Mouse (Mus musculus): ENCODE data around the gene Sprr2a2. TPM values are rescaled to one million over a fixed set of nuclear protein-coding genes. Genes with fewer than 3 reads are reported as not detected.
"Not testable (repeated sequence)": the region's sequence is repeated elsewhere in the genome, so short reads cannot be mapped to it uniquely, and the experiment has no call there.

Sprr2a2 gene
- 1 to 10 TPM in 1 of 2 experiments, under 1 TPM in 1; 0.43 to 1.1 TPM for total RNA-seq (2021)
- 5.7 and 5.8 TPM in 2 replicates for polyA plus RNA-seq (2012; rRNA removed)
- long read RNA-seq: 0 reads

DNA sequence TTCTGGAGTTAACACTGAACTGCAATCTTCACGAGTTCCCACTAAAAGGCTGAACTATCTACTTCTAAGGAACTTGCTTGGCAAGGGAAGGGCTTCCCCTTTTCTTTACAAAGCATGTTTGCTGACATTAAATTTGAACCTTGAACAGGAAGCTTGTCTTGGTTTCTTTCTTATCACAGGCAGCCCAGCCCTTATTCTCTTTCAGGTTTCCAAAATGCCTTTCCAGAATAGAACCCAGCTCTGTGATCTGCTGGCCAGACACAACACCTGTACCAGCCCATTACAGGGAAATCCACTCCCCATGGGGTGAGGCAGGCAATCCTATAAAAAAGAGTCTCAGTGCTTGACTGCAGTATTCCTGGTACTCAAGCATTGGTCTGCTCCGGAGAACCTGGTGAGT lies at the start of gene Sprr2a2, which contains the start of gene Sprr2a1:
Gene Sprr2a2, plus strand, starts transcription at position 352 of the 400 bp plus-strand sequence.
Gene Sprr2a1, plus strand, starts transcription at position 231 of the 400 bp plus-strand sequence.
- intact Hi-C loops (cut with DNase I); H3K36me3 ChIP-seq (ENCODE audit: control insufficient read depth, insufficient read depth, low read length); H3K4me3 ChIP-seq; H3K9ac ChIP-seq (ENCODE audit: low read depth, low read length); H3K27ac ChIP-seq; H3K27me3 ChIP-seq (ENCODE audit: control insufficient read depth, insufficient read depth, low read length); DNase-seq; H3K4me1 ChIP-seq (ENCODE audit: control insufficient read depth, insufficient read depth, low read length); H3K79me2 ChIP-seq (replicated peaks; ENCODE audit: control insufficient read depth, insufficient read depth, low read length): not testable (repeated sequence)
- no CpG with 5 or more reads among the region's 2 CpGs for WGBS

DNA sequence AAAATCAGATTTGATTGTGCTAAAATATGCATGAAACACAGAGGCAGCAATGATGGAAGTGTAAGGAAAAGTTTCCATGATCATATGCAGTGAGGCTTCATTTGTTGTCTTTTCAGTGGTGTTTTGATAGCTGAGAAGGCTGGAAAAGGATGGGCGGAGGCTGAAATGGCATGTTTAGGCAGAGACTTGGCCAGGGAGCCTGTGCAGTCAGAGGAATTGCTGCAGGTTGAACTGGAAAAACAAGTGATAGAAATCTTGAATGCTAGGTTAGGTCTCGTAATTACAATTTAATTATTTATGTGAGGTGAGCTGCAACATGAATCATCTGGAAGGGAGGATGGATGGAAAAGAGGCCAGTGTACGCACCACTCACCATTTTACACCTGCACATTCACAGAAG lies 45.9 kb upstream of the Sprr2a2 start:
- H3K27me3 ChIP-seq (ENCODE audit: control insufficient read depth, insufficient read depth, low read length): no peaks in the 10 kb centered on the region
- H3K4me3 ChIP-seq: no peak overlapping the region
- 67% methylated on average over 3 of the region's 3 CpGs for WGBS
- TF ChIP-seq EP300 (IDR thresholded peaks at IDR 0.05; ENCODE audit: insufficient read depth, low read depth, low read length) (no peak), POLR2A (IDR thresholded peaks at IDR 0.05; ENCODE audit: insufficient read depth, low read depth, low read length) (no peak), CTCF (IDR thresholded peaks at IDR 0.05) (no peak)
- intact Hi-C loops (cut with DNase I): no loop called here
- H3K9ac ChIP-seq (ENCODE audit: low read depth, low read length): no peak overlapping the region
- H3K79me2 ChIP-seq (replicated peaks; ENCODE audit: control insufficient read depth, insufficient read depth, low read length): no peaks in the 10 kb centered on the region
- H3K36me3 ChIP-seq (ENCODE audit: control insufficient read depth, insufficient read depth, low read length): no peaks in the 10 kb centered on the region
- no peaks in the 10 kb centered on the region for H3K4me1 ChIP-seq (ENCODE audit: control insufficient read depth, insufficient read depth, low read length)
- H3K27ac ChIP-seq: no peak overlapping the region
- no peak for DNase-seq

DNA sequence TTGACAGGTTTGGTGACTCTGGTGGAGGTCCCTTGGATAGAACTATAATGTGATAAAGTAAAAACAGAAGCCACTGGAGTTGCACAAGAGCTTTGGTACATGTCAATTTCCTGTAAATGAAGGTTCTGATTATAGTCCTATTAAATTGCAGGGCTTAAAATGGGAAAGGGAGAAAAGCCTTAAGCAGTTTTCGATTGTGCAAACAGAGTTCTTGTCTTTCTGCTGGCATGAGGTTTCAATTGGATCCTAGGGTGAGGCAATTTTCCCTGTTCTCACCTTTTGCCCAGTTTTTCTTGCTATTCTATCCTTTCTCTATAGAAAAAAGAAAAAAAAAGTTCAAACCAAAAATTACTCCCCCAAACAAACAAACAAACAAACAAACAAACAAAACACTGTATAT lies 38.8 kb upstream of the Sprr2a2 start:
- no peaks in the 10 kb centered on the region for H3K27me3 ChIP-seq (ENCODE audit: control insufficient read depth, insufficient read depth, low read length)
- TF ChIP-seq POLR2A (IDR thresholded peaks at IDR 0.05; ENCODE audit: insufficient read depth, low read depth, low read length): no peak
- no peak for TF ChIP-seq EP300 (IDR thresholded peaks at IDR 0.05; ENCODE audit: insufficient read depth, low read depth, low read length)
- TF ChIP-seq CTCF (IDR thresholded peaks at IDR 0.05): no peak
- H3K9ac ChIP-seq (ENCODE audit: low read depth, low read length): no peak overlapping the region
- WGBS: 62% methylated on average over 1 of the region's 1 CpGs
- no peak overlapping the region for H3K4me3 ChIP-seq
- H3K27ac ChIP-seq: no peak overlapping the region
- DNase-seq: no peak
- intact Hi-C loops (cut with DNase I): no loop called here
- no peaks in the 10 kb centered on the region for H3K36me3 ChIP-seq (ENCODE audit: control insufficient read depth, insufficient read depth, low read length)
- no peaks in the 10 kb centered on the region for H3K79me2 ChIP-seq (replicated peaks; ENCODE audit: control insufficient read depth, insufficient read depth, low read length)
- H3K4me1 ChIP-seq (ENCODE audit: control insufficient read depth, insufficient read depth, low read length): no peaks in the 10 kb centered on the region

DNA sequence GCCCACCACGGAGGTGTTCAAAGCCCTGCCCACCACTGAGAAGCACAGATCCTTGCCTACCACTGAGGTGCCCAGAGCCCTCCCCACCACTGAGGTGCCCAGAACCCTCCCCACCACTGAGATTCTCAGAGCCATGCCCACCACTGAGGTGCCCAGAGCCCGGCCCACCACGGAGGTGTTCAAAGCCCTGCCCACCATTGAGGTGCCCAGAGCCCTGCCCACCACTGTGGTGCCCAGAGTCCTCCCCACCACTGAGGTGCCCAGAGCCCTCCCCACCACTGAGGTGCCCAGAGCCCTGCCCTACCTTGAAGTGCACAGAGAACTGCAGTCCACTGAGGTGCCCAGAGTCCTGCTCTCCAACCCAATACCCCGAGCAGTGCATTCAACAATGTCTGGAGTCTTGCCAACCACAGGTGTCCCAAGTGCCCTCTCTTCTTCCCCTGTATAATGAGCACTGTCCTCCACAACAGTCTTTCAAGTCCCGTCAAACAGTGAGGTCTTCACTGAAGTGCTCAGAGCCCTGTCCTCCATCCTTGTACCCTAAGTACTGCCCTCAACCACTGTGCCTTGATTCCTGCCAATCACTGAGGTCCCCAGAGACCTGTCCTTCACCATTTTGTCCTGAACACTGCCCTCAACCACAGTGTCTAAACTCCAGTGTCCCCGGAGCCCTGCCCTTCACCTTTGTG lies 20.1 kb upstream of the Sprr2a2 start:
- intact Hi-C loops (cut with DNase I): no loop called here

DNA sequence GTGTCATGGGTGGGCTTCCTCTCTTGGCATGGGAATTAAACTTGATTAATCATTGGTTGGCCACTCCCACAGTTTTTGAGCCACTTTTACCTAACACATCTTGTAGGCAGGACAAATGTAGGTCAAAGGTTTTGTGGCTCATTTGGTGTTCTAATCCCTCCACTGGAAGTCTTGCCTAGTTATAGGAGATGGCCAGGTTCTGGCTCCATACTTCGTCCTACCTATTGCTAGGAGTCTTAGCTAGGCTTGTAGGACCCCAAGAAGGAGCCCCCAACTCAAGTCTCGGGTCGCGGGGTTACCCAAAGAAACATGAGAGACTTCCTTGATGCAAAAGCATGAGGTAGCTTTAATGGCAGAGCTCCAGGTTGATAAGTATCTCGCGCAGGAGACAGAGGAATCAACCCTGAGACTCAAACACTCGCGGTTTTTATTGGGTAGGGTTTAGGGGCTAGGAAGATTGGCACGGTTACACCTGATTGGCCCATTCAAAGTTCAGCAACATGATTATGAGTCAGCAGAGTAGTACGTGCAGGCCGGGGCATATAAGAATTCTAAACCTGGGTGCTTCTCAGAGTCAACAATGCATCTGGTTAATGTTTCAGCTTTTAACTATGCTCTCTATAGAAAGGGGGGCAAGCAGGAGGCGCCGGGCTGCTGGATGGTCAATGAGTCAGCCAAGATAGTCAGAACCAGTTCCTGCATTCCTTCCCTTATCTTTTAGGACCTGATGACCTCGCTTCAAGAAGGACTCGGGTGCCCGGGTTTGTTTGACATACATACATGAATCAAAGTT lies 4.4 kb upstream of the Sprr2a2 start:
- H3K4me1 ChIP-seq (ENCODE audit: control insufficient read depth, insufficient read depth, low read length); DNase-seq; H3K79me2 ChIP-seq (replicated peaks; ENCODE audit: control insufficient read depth, insufficient read depth, low read length); intact Hi-C loops (cut with DNase I); H3K27me3 ChIP-seq (ENCODE audit: control insufficient read depth, insufficient read depth, low read length); H3K4me3 ChIP-seq; H3K9ac ChIP-seq (ENCODE audit: low read depth, low read length); H3K27ac ChIP-seq; H3K36me3 ChIP-seq (ENCODE audit: control insufficient read depth, insufficient read depth, low read length): not testable (repeated sequence)
- WGBS: no CpG with 5 or more reads among the region's 16 CpGs

More for the DNA sequence above, 20.1 kb upstream of the Sprr2a2 start:
- H3K27me3 ChIP-seq (ENCODE audit: control insufficient read depth, insufficient read depth, low read length): no peaks in the 10 kb centered on the region
- WGBS: 85% methylated on average over 6 of the region's 6 CpGs
- H3K79me2 ChIP-seq (replicated peaks; ENCODE audit: control insufficient read depth, insufficient read depth, low read length): no peaks in the 10 kb centered on the region
- no peaks in the 10 kb centered on the region for H3K36me3 ChIP-seq (ENCODE audit: control insufficient read depth, insufficient read depth, low read length)
- DNase-seq: no peak
- H3K9ac ChIP-seq (ENCODE audit: low read depth, low read length): no peak overlapping the region
- no peaks in the 10 kb centered on the region for H3K4me1 ChIP-seq (ENCODE audit: control insufficient read depth, insufficient read depth, low read length)
- no peak overlapping the region for H3K4me3 ChIP-seq
- H3K27ac ChIP-seq: no peak overlapping the region
- TF ChIP-seq POLR2A (IDR thresholded peaks at IDR 0.05; ENCODE audit: insufficient read depth, low read depth, low read length) (no peak), CTCF (IDR thresholded peaks at IDR 0.05) (no peak), EP300 (IDR thresholded peaks at IDR 0.05; ENCODE audit: insufficient read depth, low read depth, low read length) (no peak)

DNA sequence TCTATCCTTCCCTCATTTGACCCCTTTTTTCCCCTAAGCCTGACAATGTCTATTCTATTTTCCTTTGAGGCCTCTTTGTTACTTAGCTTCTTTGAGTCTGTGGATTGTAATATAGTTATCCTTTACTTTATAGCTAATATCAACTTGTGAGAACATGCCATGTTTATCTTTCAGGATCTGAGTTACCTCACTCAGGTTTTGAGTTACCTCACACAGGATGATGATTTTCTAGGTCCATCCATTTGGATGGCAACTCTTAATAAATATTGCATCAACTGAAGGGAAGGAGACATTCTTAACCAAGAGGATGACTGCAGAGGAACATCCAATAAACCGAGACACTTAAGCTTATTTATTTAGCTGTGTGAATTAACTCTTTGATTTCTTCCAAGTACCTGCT lies 3.7 kb upstream of the Sprr2a2 start:
- H3K4me3 ChIP-seq; intact Hi-C loops (cut with DNase I); H3K79me2 ChIP-seq (replicated peaks; ENCODE audit: control insufficient read depth, insufficient read depth, low read length); H3K27me3 ChIP-seq (ENCODE audit: control insufficient read depth, insufficient read depth, low read length); H3K4me1 ChIP-seq (ENCODE audit: control insufficient read depth, insufficient read depth, low read length); H3K36me3 ChIP-seq (ENCODE audit: control insufficient read depth, insufficient read depth, low read length); H3K27ac ChIP-seq; H3K9ac ChIP-seq (ENCODE audit: low read depth, low read length); DNase-seq: not testable (repeated sequence)
- WGBS: no CpG with 5 or more reads among the region's 1 CpGs

DNA sequence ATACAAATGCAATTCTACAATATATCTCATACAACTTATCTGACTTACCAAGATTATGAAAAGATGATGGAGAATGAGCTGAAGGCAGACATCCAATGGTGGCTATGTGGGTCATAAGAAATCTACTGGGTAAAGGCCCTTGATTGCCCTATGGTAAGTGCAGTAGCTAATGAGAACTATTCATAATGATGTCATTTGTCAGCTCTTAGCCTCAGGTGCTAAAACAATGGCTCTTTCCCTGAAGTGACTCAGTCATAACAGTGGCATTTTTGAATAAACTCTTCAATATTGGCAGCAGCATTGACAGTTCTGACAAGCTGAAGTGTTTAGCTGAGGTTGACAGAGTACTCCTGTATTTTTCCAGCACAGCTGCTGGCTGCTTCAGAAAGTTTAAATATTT lies 2.1 kb upstream of the Sprr2a2 start:
- DNase-seq; H3K36me3 ChIP-seq (ENCODE audit: control insufficient read depth, insufficient read depth, low read length); intact Hi-C loops (cut with DNase I): not testable (repeated sequence)

DNA sequence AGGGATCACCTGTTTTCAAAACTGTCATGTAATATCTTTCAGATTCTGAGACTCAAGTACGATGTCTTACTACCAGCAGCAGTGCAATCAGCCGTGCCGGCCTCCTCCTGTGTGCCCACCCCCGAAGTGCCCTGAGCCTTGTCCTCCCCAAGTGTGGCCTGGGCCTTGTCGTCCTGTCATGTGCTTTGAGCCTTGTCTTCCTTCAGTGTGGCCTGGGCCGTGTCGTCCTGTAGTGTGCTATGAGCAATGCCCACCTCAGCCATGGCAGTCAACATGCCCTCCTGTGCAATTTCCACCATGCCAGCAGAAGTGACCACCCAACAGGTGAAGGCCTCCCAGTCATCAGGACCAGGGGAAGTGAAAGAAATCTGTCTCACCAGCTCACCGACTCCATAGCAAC lies 3.3 kb downstream of the Sprr2a2 start:
- intact Hi-C loops (cut with DNase I); H3K79me2 ChIP-seq (replicated peaks; ENCODE audit: control insufficient read depth, insufficient read depth, low read length); H3K27me3 ChIP-seq (ENCODE audit: control insufficient read depth, insufficient read depth, low read length); H3K9ac ChIP-seq (ENCODE audit: low read depth, low read length); H3K36me3 ChIP-seq (ENCODE audit: control insufficient read depth, insufficient read depth, low read length); H3K27ac ChIP-seq; H3K4me1 ChIP-seq (ENCODE audit: control insufficient read depth, insufficient read depth, low read length); DNase-seq; H3K4me3 ChIP-seq: not testable (repeated sequence)
- no CpG with 5 or more reads among the region's 8 CpGs for WGBS

More for the DNA sequence above, 2.1 kb upstream of the Sprr2a2 start:
- H3K79me2 ChIP-seq (replicated peaks; ENCODE audit: control insufficient read depth, insufficient read depth, low read length); H3K27ac ChIP-seq; H3K9ac ChIP-seq (ENCODE audit: low read depth, low read length); H3K4me3 ChIP-seq; H3K27me3 ChIP-seq (ENCODE audit: control insufficient read depth, insufficient read depth, low read length); H3K4me1 ChIP-seq (ENCODE audit: control insufficient read depth, insufficient read depth, low read length): not testable (repeated sequence)

DNA sequence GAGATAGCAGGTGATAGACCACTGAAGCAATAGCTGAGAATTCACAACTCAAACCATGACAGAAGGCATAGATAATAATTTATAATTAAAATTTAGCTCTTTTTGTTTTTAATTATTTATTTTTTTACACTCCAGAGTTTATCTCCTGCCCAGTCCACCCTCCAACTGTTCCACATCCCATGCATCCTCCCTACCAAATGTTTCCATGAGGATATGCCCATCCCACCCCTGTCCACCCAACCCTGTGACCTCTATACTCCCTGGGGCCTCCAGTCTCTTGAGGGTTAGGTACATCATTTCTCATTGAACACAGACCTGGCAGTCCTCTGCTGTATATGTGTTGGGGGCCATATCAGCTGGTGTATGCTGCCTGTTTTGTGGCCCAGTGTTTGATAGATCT lies 8.0 kb downstream of the Sprr2a2 start:
- H3K4me3 ChIP-seq; H3K9ac ChIP-seq (ENCODE audit: low read depth, low read length); H3K79me2 ChIP-seq (replicated peaks; ENCODE audit: control insufficient read depth, insufficient read depth, low read length); DNase-seq; H3K36me3 ChIP-seq (ENCODE audit: control insufficient read depth, insufficient read depth, low read length); H3K27ac ChIP-seq; intact Hi-C loops (cut with DNase I); H3K27me3 ChIP-seq (ENCODE audit: control insufficient read depth, insufficient read depth, low read length); H3K4me1 ChIP-seq (ENCODE audit: control insufficient read depth, insufficient read depth, low read length): not testable (repeated sequence)

Measured in heart, adult 2 months (tissue).